Mouse (Mus musculus): ENCODE measurements at regions not wholly inside any gene's neighbourhood (a gene's known extent, or its start where the extent isn't known, plus 50 kb on each side); places are given as distances from the start of the nearest gene placed in this dataset.
A peak's percentile ranks its signal among the peaks of the same experiment; 100 is the strongest.

- H3K9ac ChIP-seq: no peak overlapping the region
- TF ChIP-seq CTCF (IDR thresholded peaks at IDR 0.05; ENCODE audit: low read depth): no peak
- H3K4me1 ChIP-seq (ENCODE audit: insufficient read depth): no peaks in the 10 kb centered on the region
- H3K9me3 ChIP-seq (ENCODE audit: low read depth, low read length): no peaks in the 10 kb centered on the region
- no peaks in the 10 kb centered on the region for H3K36me3 ChIP-seq (ENCODE audit: insufficient read depth)
- no peaks in the 10 kb centered on the region for H3K27me3 ChIP-seq (ENCODE audit: insufficient read depth, low read length)
- H3K4me2 ChIP-seq: no peak overlapping the region
- ATAC-seq (ENCODE audit: insufficient read depth) (no peak), DNase-seq (no peak)
- no peak overlapping the region for H3K27ac ChIP-seq (ENCODE audit: low read depth)
- no peak overlapping the region for H3K4me3 ChIP-seq (ENCODE audit: low read depth, low read length)
- 54% methylated on average over 4 of the region's 4 CpGs for WGBS
These were observed 445.1 kb downstream of the Rapgef2 start for GRCm38 (mm10) chr3:78841173-78841572.

DNA sequence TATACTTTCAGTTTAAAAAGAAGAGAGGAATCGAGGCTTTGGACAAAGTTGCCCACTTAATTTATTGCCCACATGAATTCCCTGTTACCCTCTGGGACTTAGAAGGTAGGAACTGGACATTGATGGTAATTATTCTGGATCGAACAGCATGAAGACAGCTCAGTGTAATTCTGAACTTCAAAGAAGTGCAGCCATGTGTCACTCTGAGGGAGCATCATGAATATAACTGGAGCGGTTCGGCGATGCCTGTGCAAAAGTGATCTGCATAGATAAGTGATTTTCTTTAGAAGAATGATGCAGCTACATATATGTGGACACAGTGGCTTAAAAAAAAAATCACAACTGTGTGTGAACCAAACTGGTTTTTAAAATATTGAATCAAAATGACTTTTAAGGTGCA is 449.5 kb downstream of the Rapgef2 start:
- no peak overlapping the region for H3K4me3 ChIP-seq (ENCODE audit: low read depth, low read length)
- no peaks in the 10 kb centered on the region for H3K27me3 ChIP-seq (ENCODE audit: insufficient read depth, low read length)
- H3K9me3 ChIP-seq (ENCODE audit: low read depth, low read length): no peaks in the 10 kb centered on the region
- ATAC-seq (ENCODE audit: insufficient read depth) (no peak), DNase-seq (no peak)
- no peak overlapping the region for H3K9ac ChIP-seq
- H3K27ac ChIP-seq (ENCODE audit: low read depth): no peak overlapping the region
- H3K4me1 ChIP-seq (ENCODE audit: insufficient read depth): no peaks in the 10 kb centered on the region
- TF ChIP-seq CTCF (IDR thresholded peaks at IDR 0.05; ENCODE audit: low read depth): no peak
- 60% methylated on average over 5 of the region's 5 CpGs for WGBS
- no peaks in the 10 kb centered on the region for H3K36me3 ChIP-seq (ENCODE audit: insufficient read depth)
- no peak overlapping the region for H3K4me2 ChIP-seq

GRCm38 (mm10) chr3:78825505-78825904 is 460.8 kb downstream of the Rapgef2 start:
- DNase-seq: peak; percentile 73
- Histone ChIP-seq H3K9me3 (ENCODE audit: low read depth, low read length) (no peaks in the 10 kb centered on the region), H3K4me2 (no peak overlapping the region), H3K9ac (no peak overlapping the region), H3K36me3 (ENCODE audit: insufficient read depth) (no peaks in the 10 kb centered on the region), H3K27ac (ENCODE audit: low read depth) (no peak overlapping the region), H3K4me1 (ENCODE audit: insufficient read depth) (no peaks in the 10 kb centered on the region), H3K27me3 (ENCODE audit: insufficient read depth, low read length) (no peaks in the 10 kb centered on the region), H3K4me3 (ENCODE audit: low read depth, low read length) (no peak overlapping the region)
- TF ChIP-seq CTCF (IDR thresholded peaks at IDR 0.05; ENCODE audit: low read depth): no peak
- ATAC-seq (ENCODE audit: insufficient read depth): no peak
- 57% methylated on average over 2 of the region's 2 CpGs for WGBS

DNA sequence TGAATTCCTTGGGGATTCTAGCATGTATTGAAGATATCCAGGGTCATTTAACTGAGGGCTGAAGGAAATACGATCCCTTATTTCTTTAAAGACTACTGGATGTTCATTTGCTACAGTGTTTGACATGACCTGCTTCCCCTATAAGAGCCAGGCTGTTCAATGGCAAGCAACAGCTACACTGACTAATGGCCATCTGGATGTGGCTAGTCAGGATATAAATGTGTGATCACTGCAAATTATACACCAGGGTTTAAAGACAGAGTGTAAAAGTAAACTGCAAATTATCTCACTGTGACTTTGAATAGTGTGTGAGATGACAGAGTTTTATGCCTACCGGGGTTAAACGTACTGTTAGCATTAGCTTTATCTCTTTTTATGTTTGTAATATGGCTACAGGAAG is 473.9 kb downstream of the Rapgef2 start:
- H3K36me3 ChIP-seq (ENCODE audit: insufficient read depth): no peaks in the 10 kb centered on the region
- no peak for TF ChIP-seq CTCF (IDR thresholded peaks at IDR 0.05; ENCODE audit: low read depth)
- ATAC-seq (ENCODE audit: insufficient read depth) (no peak), DNase-seq (no peak)
- no peak overlapping the region for H3K27ac ChIP-seq (ENCODE audit: low read depth)
- H3K27me3 ChIP-seq (ENCODE audit: insufficient read depth, low read length): no peaks in the 10 kb centered on the region
- H3K4me2 ChIP-seq: no peak overlapping the region
- H3K4me1 ChIP-seq (ENCODE audit: insufficient read depth): no peaks in the 10 kb centered on the region
- WGBS: 65% methylated on average over 3 of the region's 3 CpGs
- no peak overlapping the region for H3K9ac ChIP-seq
- H3K4me3 ChIP-seq (ENCODE audit: low read depth, low read length): no peak overlapping the region
- no peaks in the 10 kb centered on the region for H3K9me3 ChIP-seq (ENCODE audit: low read depth, low read length)

DNA sequence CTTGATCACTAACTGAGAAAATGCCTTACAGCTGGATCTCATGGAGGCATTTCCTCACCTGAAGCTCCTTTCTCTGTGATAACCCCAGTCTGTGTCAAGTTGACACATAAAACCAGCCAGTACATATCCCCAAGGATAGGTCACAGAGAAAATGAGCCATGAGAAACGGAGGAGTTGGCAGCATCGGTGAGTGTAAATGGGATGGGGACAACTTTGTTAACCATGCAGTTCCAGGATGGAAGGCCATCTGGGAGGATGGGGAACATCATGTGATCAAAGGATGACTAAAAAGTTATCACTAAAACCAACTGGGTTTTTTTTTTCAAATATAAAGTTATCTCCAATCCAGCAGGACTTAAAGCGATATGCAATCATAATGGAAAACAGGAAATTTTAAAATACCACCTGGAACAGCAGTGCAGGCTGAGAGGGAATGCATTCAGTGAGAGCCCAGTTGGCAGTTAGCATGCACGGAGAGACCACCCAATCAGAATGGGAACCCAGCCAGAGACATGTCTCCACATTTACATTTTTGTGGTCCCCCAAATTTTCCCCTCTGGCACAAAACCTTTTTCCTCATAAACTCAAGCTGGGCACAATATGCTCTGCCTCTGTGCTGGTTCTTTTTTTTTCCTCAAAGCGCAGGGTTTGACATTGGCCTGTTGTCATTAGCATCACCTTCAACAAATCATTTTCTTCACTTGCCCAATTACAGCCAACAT is 475.7 kb downstream of the Rapgef2 start:
- TF ChIP-seq CTCF (IDR thresholded peaks at IDR 0.05; ENCODE audit: low read depth): no peak
- DNase-seq (peak; percentile 5), ATAC-seq (ENCODE audit: insufficient read depth) (no peak)
- H3K4me1 ChIP-seq (ENCODE audit: insufficient read depth): no peaks in the 10 kb centered on the region
- H3K9ac ChIP-seq: no peak overlapping the region
- WGBS: 78% methylated on average over 5 of the region's 5 CpGs
- H3K36me3 ChIP-seq (ENCODE audit: insufficient read depth): no peaks in the 10 kb centered on the region
- no peaks in the 10 kb centered on the region for H3K27me3 ChIP-seq (ENCODE audit: insufficient read depth, low read length)
- H3K9me3 ChIP-seq (ENCODE audit: low read depth, low read length): no peaks in the 10 kb centered on the region
- H3K4me3 ChIP-seq (ENCODE audit: low read depth, low read length): no peak overlapping the region
- no peak overlapping the region for H3K4me2 ChIP-seq
- no peak overlapping the region for H3K27ac ChIP-seq (ENCODE audit: low read depth)

DNA sequence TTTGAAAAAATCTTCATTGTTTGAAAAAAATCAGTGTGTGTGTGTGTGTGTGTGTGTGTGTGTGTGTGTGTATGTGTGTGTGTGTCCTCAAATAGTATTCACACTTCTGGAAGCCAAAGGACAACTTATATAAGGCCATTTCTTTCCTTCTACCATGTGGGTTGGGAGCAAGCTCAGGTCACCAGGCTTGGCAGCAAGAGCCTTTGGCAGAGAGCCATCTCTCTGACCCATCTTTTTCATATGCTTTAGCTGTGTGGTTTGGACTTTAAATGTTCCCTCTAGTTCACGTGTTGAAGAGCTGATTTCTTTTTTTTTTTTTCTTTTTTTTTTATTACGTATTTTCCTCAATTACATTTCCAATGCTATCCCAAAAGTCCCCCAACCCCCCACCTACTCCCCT is 483.1 kb downstream of the Rapgef2 start:
- H3K4me2 ChIP-seq: no peak overlapping the region
- H3K27ac ChIP-seq (ENCODE audit: low read depth): no peak overlapping the region
- DNase-seq (peak; percentile 81), ATAC-seq (ENCODE audit: insufficient read depth) (peak; percentile 70; the same call in 1 of the 2 replicates)
- H3K4me1 ChIP-seq (ENCODE audit: insufficient read depth): no peaks in the 10 kb centered on the region
- WGBS: 56% methylated on average over 2 of the region's 2 CpGs
- H3K36me3 ChIP-seq (ENCODE audit: insufficient read depth): no peaks in the 10 kb centered on the region
- H3K9ac ChIP-seq: no peak overlapping the region
- H3K27me3 ChIP-seq (ENCODE audit: insufficient read depth, low read length): no peaks in the 10 kb centered on the region
- no peaks in the 10 kb centered on the region for H3K9me3 ChIP-seq (ENCODE audit: low read depth, low read length)
- H3K4me3 ChIP-seq (ENCODE audit: low read depth, low read length): no peak overlapping the region
- TF ChIP-seq CTCF (IDR thresholded peaks at IDR 0.05; ENCODE audit: low read depth): no peak

DNA sequence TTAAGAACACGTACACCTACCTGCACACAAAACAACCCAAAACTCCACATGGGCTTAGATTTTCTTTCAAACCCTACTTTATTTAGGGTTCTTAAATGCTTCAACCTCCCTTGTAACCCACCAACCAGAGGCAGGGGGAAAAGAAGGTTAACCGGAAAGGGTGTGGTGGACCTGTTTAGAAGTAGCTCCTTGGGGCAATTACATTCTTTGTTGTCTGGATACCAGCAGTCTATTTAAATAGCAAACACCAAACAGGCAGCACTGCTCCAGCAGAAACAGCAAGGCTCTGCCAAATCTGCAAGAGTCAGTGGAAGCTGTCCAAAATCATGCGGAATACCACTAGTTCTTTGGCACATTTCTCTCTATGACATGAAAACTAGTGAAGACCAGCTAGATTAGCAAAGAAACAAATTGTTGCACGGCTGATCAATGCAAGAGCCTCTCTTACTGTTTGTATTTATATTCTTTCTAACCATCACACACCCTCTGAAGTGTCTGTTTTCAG is 490.3 kb downstream of the Rapgef2 start:
- H3K9me3 ChIP-seq (ENCODE audit: low read depth, low read length): no peaks in the 10 kb centered on the region
- H3K9ac ChIP-seq: no peak overlapping the region
- H3K27me3 ChIP-seq (ENCODE audit: insufficient read depth, low read length): no peaks in the 10 kb centered on the region
- no peak for TF ChIP-seq CTCF (IDR thresholded peaks at IDR 0.05; ENCODE audit: low read depth)
- 85% methylated on average over 4 of the region's 4 CpGs for WGBS
- no peak overlapping the region for H3K27ac ChIP-seq (ENCODE audit: low read depth)
- no peak overlapping the region for H3K4me2 ChIP-seq
- no peak overlapping the region for H3K4me3 ChIP-seq (ENCODE audit: low read depth, low read length)
- DNase-seq (peak; percentile 23), ATAC-seq (ENCODE audit: insufficient read depth) (no peak)
- H3K36me3 ChIP-seq (ENCODE audit: insufficient read depth): no peaks in the 10 kb centered on the region
- no peaks in the 10 kb centered on the region for H3K4me1 ChIP-seq (ENCODE audit: insufficient read depth)

Measured in lung, embryonic 14.5 days (tissue).